Mouse (Mus musculus) cerebellum, adult 18-20 months (tissue): Measurements from ENCODE around the gene Med19.
A peak's percentile ranks its signal among the peaks of the same experiment; 100 is the strongest.
"Not testable (repeated sequence)": the region's sequence is repeated elsewhere in the genome, so short reads cannot be mapped to it uniquely, and the experiment has no call there.

Source experiments
- DNase-seq, 2 experiments: peaks; one replicate each; pipeline ENCODE4 v3.0.0; 2021

Med19 gene

DNA sequence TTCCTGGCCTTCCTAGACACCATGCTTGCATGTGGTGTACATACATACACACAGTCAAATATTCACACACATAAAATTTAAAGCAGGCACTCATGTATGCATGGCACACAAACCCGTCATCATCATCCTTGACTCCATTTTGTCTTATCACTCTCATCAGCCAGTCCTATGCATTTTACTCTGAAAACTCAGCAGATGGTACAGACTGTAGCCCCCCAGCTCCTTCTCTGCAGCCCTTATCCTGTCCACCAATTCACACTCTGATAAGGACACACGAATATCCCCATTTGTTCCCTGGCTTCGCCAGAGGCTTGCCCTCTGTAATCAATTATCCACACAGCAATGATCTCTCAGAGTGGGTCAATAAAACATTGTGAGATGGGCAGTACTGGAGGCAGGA, 43.0 kb downstream of the Med19 start:
- DNase-seq: no peak

DNA sequence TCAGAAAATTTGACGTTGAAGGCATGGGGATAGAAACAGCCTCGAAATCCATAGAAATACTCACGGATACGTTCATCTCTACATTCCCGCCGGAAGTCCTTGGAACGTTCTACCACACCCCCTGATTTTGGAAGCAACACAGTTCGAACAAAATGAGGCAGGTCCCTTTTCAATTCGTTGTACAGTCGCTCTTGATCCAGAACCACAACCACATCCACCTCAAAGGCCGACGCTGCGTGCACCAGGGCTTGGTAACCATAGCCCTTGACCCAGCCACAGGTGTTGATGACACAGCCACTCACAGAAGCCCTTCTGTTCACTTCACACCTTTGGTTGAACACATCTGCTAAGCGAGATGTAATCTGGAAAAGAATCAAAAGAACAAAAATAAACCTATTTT, 45.7 kb downstream of the Med19 start:
- no peak for DNase-seq

DNA sequence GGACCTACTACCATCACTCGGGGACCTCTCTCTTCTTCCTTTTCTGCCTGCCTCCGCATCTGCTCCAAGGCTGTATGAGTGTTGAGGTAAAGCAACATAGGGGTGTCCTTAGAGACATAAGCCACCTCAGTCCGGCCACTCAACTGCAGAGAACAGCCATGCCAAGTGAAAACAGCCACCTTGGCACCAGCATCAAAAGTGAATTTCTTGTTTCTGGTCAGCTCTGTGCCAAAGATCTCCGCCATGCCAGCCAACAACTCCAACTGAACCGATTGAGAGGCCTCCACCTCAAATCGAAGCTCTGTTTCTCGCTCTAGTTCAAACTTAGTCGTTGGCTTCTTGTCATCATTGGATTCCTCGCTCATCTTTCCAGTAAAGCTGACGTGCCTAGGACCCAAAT, 47.6 kb downstream of the Med19 start:
- no peak for DNase-seq

DNA sequence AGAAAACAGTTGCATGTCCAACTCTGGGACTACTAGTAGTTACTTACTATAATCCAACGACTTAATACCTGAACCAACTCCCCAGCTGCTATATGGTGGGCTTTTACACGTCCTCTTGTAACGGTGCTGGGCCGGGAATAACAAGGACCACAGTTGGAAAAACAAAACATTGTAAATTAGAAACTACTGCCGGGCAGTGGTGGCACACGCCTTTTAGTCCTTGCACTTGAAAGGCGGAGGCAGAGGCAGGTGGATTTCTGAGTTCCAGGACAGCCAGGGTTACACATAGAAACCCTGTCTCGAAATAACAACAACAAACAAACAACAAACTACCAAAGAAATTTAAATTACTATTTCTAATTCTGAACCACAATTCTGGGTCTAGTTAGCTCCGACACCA, 48.5 kb downstream of the Med19 start:
- DNase-seq: peak in 1 of 2 experiments; percentile 17

DNA sequence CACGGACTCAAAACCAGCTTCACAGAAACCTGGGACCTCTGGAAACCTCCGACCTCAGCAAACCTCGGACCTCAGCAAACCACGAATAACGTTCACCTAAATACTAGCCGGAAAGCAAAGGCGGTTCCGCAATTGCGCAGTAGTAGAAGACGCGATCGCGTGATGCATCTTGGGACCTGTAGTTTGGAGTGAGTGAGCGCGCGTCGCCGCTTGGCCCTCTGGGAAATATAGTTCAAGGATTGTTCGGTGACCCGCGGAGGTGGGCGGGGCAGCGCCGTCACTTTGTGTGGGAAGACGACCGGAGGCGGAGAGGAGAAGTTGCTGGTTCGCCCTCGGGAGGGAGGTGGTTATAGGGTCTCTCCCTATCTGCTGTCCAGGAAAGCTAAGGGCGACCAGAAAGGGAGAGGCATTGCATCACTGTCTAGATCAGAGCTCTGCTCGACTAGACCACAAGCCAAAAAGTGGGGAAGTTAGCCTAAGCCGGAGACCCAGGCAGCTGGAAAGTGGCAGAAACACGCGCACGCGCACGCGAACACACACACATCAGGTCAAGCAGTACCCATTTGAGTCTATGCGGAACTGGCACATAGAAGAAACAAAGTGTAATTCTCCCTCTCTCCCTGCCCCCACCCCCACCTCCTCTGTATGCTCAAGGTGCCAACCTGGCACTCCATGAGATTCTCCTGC, 49.1 kb downstream of the Med19 start, which contains the start of gene Clp1:
Gene Clp1 (minus strand): TSS at position 179 of the 687 bp plus-strand sequence.
- DNase-seq: peak; percentile 96 to 97

DNA sequence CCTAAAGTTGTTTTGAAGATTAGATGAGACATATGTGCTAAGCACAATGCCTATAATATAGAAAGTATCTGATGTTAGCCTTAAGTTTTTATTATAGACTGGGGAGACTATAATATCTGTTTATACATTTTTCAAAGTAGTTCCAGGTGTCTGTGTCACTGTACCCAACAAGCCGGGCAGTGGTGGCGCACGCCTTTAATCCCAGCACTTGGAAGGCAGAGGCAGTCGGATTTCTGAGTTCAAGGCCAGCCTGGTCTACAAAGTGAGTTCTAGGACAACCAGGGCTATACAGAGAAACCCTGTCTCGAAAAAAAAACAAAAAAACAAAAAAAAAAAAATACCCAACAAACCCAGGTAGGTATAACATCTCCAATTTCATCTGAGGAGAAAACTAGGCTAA, 50.0 kb downstream of the Med19 start:
- DNase-seq: not testable (repeated sequence)

DNA sequence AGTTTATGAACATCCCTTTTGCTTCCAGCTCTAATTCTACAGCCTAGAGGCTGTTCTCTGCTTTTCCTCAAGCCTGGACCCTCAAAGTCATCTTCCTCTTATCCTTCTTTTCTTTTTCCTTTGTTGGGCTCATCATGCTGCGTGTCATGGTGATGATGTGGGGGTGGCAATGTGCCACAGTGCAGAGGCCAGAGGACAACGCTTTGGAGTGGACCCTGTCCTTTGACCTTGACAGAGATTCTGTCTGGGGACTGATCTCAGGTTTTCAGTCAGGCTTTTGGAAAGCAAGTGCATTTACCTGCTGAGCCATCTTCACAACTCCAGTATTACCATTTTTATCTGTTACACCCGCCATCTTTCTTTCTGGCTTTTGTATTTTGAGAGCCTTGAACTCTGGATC, 53.0 kb downstream of the Med19 start:
- DNase-seq: no peak

DNA sequence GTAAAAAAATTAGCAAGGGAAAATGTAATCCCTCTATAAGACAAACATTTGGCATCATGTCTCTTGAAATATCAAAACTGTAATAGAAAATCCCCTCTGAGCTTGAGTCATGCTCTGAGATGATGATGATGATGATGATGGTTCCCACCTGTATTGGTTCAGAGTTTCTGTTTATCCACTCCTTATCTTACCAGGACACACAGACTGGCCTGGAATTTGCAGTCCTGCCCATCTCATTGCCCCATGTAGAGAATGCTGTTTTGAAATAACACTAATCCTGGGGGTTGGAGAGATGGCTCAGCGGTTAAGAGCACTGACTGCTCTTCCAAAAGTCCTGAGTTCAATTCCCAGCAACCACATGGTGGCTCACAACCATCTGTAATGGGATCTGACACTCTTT, 54.2 kb downstream of the Med19 start:
- DNase-seq: no peak

DNA sequence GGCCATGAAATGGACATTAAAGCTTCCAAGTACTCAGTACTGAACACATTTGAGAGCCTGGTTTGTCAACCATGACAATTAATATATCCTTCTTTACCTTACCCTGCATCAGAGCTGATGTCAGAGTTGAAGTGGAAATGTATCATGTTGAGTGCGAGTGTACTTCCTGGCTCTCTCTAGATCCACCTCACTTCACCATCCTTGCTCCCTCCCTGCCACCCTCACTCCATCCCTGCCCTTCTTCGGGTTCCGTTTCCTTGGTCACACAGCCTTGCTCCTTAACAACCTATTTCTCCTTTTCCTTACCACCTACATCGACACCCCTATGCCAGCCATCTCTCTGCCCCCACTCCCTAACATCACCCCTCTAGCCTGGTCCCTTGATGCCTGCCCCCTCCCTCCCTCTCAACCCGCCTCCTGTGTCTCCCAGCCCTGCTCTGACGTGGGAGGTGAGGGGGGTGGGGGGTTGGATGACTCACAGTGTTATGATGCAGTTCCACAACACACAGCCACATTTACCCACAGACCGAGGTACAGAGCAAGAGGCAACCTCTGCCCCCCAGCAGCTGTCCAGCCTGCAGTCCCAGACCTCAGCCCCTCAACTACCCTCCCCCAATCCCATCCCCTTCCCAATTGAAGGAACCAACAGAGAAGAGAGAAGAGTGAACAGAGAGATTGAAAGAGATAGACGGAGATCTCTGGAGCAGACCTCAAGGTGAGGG, 55.5 kb downstream of the Med19 start, which contains the start of gene Ypel4:
Gene Ypel4 (plus strand): TSS at position 480 of the 722 bp plus-strand sequence.
- DNase-seq: peak; percentile 84 to 94

DNA sequence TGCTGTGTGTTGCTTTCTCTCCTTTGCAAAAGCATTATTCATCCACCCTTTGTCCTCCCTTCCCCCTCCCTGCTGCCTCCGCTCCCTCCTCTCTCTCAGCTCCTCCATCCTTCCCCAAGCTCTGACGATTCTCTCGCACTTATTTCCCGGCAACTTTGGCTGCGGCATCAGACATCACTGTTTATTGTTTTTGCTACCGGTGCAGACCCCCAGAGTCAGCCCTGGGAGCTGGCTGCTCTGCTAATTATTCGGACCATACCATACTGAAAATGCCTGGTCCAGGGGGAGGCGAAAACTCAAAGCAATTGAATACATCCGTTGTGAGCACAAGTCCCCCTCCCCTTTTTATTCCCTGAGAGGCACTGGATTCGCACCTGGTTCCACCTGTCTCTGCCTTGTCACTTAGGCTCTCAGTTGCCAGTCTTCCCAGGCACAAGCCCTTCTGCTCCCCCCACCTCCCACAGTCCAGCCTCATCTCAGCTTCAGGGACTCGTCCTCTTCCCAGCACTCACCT, 56.2 kb downstream of the Med19 start:
- peak; percentile 64 to 65 for DNase-seq

DNA sequence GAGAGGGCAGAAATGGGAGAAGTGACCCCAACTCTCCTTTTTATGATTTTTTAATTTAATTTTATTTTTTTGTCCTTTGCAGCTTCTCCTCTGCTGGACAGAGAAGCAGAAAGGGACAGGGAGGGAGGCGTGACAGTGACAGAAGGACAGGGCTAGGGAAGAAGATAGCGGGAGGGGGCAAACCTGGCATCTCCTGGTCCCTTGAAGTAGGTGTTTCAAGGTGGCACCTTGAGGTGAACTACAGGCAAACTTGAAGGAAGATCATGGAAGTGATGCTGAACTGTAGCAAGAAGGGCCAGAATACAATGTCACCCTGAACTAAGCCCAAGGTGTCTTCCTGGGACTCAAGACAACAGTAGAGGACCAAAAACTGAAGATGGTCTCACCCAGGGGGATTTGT, 56.7 kb downstream of the Med19 start:
- peak in 1 of 2 experiments; percentile 51 for DNase-seq

DNA sequence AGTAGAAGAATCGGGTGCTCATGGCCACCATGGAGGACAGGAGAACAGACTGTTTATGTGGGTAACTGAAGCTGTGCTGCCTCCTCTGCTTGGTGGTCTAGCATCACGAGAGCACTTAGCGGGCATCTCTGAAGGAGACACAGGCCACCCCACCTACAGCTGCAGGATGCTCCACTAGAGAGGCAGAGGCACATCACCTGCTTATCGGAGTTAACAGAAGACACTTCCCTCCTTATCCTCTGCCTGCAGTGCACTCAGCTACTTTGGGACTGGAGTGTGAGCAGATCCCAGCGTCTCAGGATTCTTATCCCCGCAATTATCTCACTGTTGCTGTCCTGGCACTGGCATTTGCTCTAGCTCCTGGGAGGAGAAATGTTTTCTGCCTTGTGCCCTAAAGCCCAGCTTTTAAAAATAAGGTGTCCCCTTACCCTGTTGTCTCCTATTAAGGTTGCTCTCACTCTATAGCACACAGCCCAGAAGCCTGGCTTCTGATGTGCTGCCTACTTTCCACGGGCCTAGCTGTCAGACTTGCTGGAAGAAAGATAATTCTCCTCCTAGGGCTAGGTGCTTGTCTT, 57.2 kb downstream of the Med19 start:
- peak in 1 of 2 experiments; percentile 31 for DNase-seq

DNA sequence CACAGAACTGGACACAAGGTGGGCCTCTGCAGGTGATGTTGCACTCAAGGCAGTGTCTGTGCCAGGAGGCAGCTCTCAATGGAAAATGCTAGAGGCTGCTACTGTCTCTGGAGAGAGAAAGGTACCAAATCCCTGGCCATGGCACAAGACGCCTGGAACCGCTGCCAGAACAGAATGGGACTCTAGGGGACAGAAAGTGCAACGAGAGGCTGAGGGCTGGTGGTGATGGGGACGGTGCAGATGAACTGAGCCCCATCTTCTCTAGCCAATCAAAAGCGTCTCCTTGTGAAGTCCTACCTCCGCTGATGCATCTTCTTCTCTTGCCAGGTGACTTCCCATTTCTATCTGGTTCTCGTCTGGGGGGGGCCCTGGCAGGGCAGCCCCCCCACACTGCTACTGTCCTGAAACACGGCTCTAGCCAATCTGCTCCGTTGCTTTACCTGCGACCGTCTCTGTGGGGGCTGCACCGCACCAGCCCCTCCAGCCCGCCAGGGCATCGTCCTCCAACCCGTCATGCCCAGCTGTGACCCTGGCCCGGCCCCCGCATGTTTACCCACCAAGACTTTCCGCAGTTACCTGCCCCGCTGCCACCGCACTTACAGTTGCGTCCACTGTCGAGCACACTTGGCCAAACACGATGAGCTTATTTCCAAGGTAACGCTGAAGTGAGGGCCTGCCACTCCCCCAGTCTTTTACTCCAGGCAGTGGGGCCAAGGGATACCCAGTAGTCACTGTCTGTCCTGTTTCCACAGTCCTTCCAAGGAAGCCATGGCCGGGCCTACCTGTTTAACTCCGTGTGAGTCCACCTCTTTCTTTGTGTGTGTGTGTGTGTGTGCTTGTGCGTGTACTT, 58.3 kb downstream of the Med19 start:
- peak; percentile 45 to 55 for DNase-seq

DNA sequence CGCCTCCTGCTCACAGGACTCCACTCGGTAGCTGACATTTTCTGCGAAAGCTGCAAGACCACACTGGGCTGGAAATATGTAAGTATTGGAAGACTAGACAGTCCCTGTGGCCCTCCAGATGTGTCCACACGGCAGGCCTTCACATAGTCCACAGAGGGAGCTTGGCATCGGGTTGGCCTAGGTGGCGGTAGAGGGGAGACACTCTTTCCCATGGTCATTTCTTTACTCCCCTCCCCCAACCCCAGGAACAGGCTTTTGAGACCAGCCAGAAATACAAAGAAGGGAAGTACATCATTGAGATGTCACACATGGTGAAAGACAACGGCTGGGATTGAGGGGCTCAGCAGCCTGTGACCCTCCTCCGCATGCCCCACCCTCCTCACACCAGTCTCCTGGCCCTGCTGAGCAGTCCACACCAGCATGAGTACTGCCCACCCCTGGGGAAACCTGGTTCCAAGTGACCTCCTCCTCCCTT, 59.3 kb downstream of the Med19 start:
- peak in 1 of 2 experiments; percentile 21 for DNase-seq
